Mouse (Mus musculus) thymus, adult 2 months (tissue): ENCODE data around the gene Zc3h15.
"Not testable (repeated sequence)": the region's sequence is repeated elsewhere in the genome, so short reads cannot be mapped to it uniquely, and the experiment has no call there.

Source experiments
- CTCF ChIP-seq: fragments of 200-500 bp; IDR thresholded peaks from 2 replicates; pipeline ENCODE4 v1.5.1; 2012; ENCODE audit warnings: mild to moderate bottlenecking, control low read depth, low read length, moderate library complexity, borderline replicate concordance; ENCODE audit not compliant: control insufficient read depth, poor library complexity, insufficient read depth; ENCODE audit errors: extremely low read depth
- POLR2A ChIP-seq: fragments of 200-500 bp; IDR thresholded peaks from 2 replicates; pipeline ENCODE4 v1.6.1; 2012; ENCODE audit warnings: mild to moderate bottlenecking, low read length, control low read depth, moderate library complexity; ENCODE audit not compliant: control insufficient read depth, poor library complexity, insufficient read depth; ENCODE audit errors: extremely low read depth

GRCm38 (mm10) chr2:83665051-83665450 is 20.8 kb downstream of the Zc3h15 start:
- not testable (repeated sequence) for TF ChIP-seq CTCF, POLR2A
